Mouse (Mus musculus) forebrain, embryonic 16.5 days (tissue): ENCODE measurements at regions not wholly inside any gene's neighbourhood (a gene's known extent, or its start where the extent isn't known, plus 50 kb on each side); places are given as distances from the start of the nearest gene placed in this dataset.

ENCODE experiments used
- ATAC-seq: fragments of 200-750 bp; cut with Nextera tagmentation; 2 replicates; pipeline ENCODE4 v1.8.0; 2017; ENCODE audit warnings: mild to moderate bottlenecking, moderate library complexity
- H3K27ac ChIP-seq: fragments of 300-500 bp; sonication (generic); 2 replicates; pipeline ENCODE4 v1.5.1; 2014; ENCODE audit warnings: low read length, control low read depth
- H3K27me3 ChIP-seq: fragments of 300-500 bp; sonication (generic); replicated peaks from 2 replicates; pipeline ENCODE4 v1.6.1; 2014; ENCODE audit warnings: low read length; ENCODE audit not compliant: control insufficient read depth, insufficient read depth
- H3K36me3 ChIP-seq: fragments of 300-500 bp; sonication (generic); 2 replicates; pipeline ENCODE4 v1.6.1; 2014; ENCODE audit not compliant: control insufficient read depth, insufficient read depth
- H3K4me1 ChIP-seq: fragments of 300-500 bp; sonication (generic); replicated peaks from 2 replicates; pipeline ENCODE4 v1.6.1; 2014; ENCODE audit warnings: low read length; ENCODE audit not compliant: control insufficient read depth, insufficient read depth
- H3K4me2 ChIP-seq: fragments of 300-500 bp; sonication (generic); 2 replicates; pipeline ENCODE4 v1.6.1; 2014; ENCODE audit warnings: mild to moderate bottlenecking, low read length, control low read depth
- H3K4me3 ChIP-seq: fragments of 300-500 bp; sonication (generic); replicated peaks from 2 replicates; pipeline ENCODE4 v1.5.1; 2014; ENCODE audit warnings: mild to moderate bottlenecking, low read length, control low read depth
- H3K9ac ChIP-seq: fragments of 300-500 bp; sonication (generic); replicated peaks from 2 replicates; pipeline ENCODE4 v1.6.1; 2014; ENCODE audit warnings: low read depth, low read length, control low read depth
- H3K9me3 ChIP-seq: fragments of 300-500 bp; sonication (generic); 2 replicates; pipeline ENCODE4 v1.6.1; 2016; ENCODE audit warnings: low read length; ENCODE audit not compliant: control insufficient read depth
- WGBS: fragments of 180-500 bp; shearing (Covaris S2); extraction: QIAGEN DNeasy Blood & Tissue Kit; methylation state at CpG from one replicate; pipeline ENCODE4 v1.1.7; 2014; 5-methylcytosine and 5-hydroxymethylcytosine counted together

- Histone ChIP-seq H3K9me3 (no peaks in the 10 kb centered on the region), H3K27ac (peak overlapping the region; percentile 45; the same call in 1 of the 2 replicates), H3K27me3 (no peaks in the 10 kb centered on the region), H3K9ac (no peak overlapping the region), H3K36me3 (no peaks in the 10 kb centered on the region), H3K4me1 (peaks cover 25% of the 10 kb centered on the region), H3K4me3 (no peak overlapping the region), H3K4me2 (peak overlapping the region; percentile 2; the same call in 1 of the 2 replicates)
- WGBS = 10% methylated on average over 9 of the region's 9 CpGs
- peak; percentile 84 for ATAC-seq
These were observed 201.0 kb downstream of the Sox9 start for GRCm38 (mm10) chr11:112982802-112983591.

DNA sequence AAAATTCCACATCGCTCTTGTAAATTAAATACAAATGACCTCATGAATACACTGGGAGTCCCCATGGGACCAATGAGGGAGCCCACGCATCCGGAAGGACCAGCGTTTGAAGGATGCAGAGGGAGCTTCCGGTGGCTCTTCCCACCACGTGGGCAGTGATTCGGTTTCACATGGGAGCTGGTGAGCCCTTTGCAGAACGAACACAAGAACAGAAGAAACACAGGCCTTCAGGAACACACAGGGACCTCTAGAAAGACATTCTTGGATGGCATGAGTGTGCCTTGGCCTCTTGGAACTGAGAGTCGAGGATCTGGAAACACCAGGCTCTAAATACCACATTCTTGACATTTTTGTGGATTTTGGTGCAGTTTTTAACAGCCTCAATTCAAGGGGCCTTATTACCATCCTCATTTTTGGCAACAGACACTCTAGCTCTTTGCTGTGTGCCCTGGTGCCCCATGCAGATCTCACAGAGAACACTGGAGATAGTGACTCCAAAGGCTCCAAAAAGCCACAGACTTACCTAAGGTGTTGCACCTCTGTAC, 204.1 kb downstream of the Sox9 start:
- Histone ChIP-seq H3K9me3 (no peaks in the 10 kb centered on the region), H3K36me3 (no peaks in the 10 kb centered on the region), H3K9ac (no peak overlapping the region), H3K4me3 (no peak overlapping the region), H3K4me2 (no peak overlapping the region), H3K27me3 (no peaks in the 10 kb centered on the region), H3K4me1 (peaks cover 42% of the 10 kb centered on the region), H3K27ac (no peak overlapping the region)
- 80% methylated on average over 9 of the region's 9 CpGs for WGBS
- no peak for ATAC-seq

GRCm38 (mm10) chr11:112987782-112988181, 205.8 kb downstream of the Sox9 start:
- H3K4me1 ChIP-seq = peaks cover 45% of the 10 kb centered on the region

DNA sequence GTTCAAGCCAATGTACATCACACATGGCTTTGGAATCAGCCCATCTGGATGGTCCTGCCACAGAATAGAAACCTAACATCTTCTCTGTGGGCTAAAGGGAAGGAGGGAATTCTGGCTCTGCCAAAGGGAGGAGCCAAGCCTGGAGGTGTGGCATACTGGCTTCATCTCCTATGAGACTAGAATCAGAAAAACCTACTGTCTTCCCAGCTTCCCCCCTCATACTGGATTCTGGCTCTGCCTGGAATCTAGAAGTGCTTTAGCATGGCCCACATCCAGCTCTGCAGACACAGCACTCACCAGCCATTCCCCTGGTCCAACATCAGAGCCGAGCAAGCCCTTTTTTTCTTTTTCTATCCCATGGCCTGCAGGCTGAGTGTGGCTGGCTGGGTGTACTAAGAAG, 206.9 kb downstream of the Sox9 start:
- Histone ChIP-seq H3K9me3 (no peaks in the 10 kb centered on the region), H3K4me2 (no peak overlapping the region), H3K4me3 (no peak overlapping the region), H3K27me3 (no peaks in the 10 kb centered on the region), H3K27ac (no peak overlapping the region), H3K4me1 (peaks cover 37% of the 10 kb centered on the region), H3K36me3 (no peaks in the 10 kb centered on the region), H3K9ac (no peak overlapping the region)
- 33% methylated on average over 1 of the region's 1 CpGs for WGBS
- peak; percentile 59 for ATAC-seq

More at GRCm38 (mm10) chr11:112987782-112988181, 205.8 kb downstream of the Sox9 start:
- 84% methylated on average over 7 of the region's 7 CpGs for WGBS
- Histone ChIP-seq H3K4me3 (no peak overlapping the region), H3K27ac (no peak overlapping the region), H3K27me3 (no peaks in the 10 kb centered on the region), H3K9me3 (no peaks in the 10 kb centered on the region), H3K4me2 (no peak overlapping the region), H3K36me3 (no peaks in the 10 kb centered on the region), H3K9ac (no peak overlapping the region)
- no peak for ATAC-seq

GRCm38 (mm10) chr11:112989981-112990512, 208.0 kb downstream of the Sox9 start:
- 0 out of 2 replicates have a peak, but pooled peaks have one; percentile 30 for ATAC-seq
- H3K27ac ChIP-seq = no peak overlapping the region
- no peak overlapping the region for H3K4me2 ChIP-seq
- no peaks in the 10 kb centered on the region for H3K36me3 ChIP-seq
- H3K9ac ChIP-seq = no peak overlapping the region
- no peaks in the 10 kb centered on the region for H3K9me3 ChIP-seq
- no peak overlapping the region for H3K4me3 ChIP-seq
- H3K4me1 ChIP-seq = peaks cover 37% of the 10 kb centered on the region
- 28% methylated on average over 13 of the region's 13 CpGs for WGBS
- no peaks in the 10 kb centered on the region for H3K27me3 ChIP-seq

DNA sequence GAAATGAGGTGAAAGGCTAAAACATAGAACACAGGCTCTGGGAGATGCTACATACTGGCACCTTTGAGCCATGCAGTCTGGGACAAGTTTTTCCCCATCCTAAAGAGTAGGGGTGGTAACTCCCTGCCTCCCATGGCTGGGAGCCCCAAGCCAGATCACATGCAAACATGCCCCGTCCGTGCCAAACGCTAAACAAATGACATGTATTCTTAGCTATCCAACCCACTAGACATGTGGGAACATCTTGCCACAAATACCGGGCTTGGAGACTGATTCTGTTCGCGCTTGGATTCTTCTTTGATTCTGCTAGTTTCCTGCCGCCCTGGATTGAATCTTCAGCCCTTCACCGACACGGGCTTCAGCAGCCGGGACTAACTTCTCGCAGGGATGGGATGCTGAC, 208.7 kb downstream of the Sox9 start:
- Histone ChIP-seq H3K4me1 (peaks cover 37% of the 10 kb centered on the region), H3K36me3 (no peaks in the 10 kb centered on the region), H3K4me3 (no peak overlapping the region), H3K9ac (no peak overlapping the region), H3K27me3 (no peaks in the 10 kb centered on the region), H3K4me2 (no peak overlapping the region), H3K9me3 (no peaks in the 10 kb centered on the region), H3K27ac (no peak overlapping the region)
- ATAC-seq = no peak
- 61% methylated on average over 11 of the region's 11 CpGs for WGBS

GRCm38 (mm10) chr11:112991862-112992261, 209.8 kb downstream of the Sox9 start:
- ATAC-seq = no peak; the same call in 1 of the 2 replicates
- Histone ChIP-seq H3K4me1 (peaks cover 37% of the 10 kb centered on the region), H3K9me3 (no peaks in the 10 kb centered on the region), H3K27me3 (no peaks in the 10 kb centered on the region), H3K27ac (no peak overlapping the region), H3K4me2 (no peak overlapping the region), H3K36me3 (no peaks in the 10 kb centered on the region), H3K4me3 (no peak overlapping the region), H3K9ac (no peak overlapping the region)
- 20% methylated on average over 13 of the region's 13 CpGs for WGBS

DNA sequence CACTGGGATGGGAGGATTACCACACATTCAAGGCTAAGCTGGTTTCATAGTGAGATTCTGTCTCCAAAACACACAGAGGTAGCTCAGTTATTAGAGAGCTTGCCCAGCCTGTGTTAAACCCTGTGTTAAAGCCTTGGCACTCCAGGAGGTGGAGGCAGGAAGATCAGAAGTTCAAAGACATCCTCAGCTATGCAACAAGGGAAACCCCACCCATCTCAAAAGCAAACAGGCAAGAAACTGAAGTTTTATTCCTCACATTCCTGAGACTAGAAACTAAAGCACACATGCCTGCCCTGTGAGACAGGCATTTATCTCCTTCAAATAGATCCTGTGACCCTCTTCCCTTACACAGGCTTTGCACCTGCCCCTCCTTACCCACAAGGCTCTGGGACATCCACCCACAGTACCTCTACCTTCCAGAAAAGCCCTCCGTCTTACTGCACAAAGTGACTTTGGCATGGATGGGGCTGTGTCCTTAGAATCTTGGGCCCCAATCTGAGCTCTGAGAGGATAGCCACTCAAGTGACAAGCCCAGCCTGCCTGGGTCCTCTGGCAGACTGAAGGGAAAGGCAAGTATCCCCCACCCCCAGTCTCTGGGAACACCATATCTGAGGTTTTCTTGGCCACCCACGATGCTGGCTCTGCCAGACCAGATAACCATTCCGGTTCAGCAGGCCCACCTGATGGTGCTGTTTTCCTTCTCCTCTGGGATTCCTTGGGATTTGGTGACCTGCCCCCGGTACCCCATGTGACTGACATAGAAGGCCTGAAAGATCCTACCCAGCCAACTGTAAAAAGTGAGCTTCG, 217.0 kb downstream of the Sox9 start:
- WGBS = 48% methylated on average over 5 of the region's 5 CpGs
- H3K9ac ChIP-seq = no peak overlapping the region

GRCm38 (mm10) chr11:113001071-113001470, 219.0 kb downstream of the Sox9 start:
- no peaks in the 10 kb centered on the region for H3K27me3 ChIP-seq
- no peaks in the 10 kb centered on the region for H3K4me1 ChIP-seq
- no peak overlapping the region for H3K4me3 ChIP-seq
- no peak for ATAC-seq
- WGBS = 82% methylated on average over 6 of the region's 6 CpGs
- no peaks in the 10 kb centered on the region for H3K9me3 ChIP-seq
- H3K9ac ChIP-seq = no peak overlapping the region
- H3K27ac ChIP-seq = no peak overlapping the region
- H3K36me3 ChIP-seq = no peaks in the 10 kb centered on the region
- H3K4me2 ChIP-seq = no peak overlapping the region

More for the DNA sequence above, 217.0 kb downstream of the Sox9 start:
- Histone ChIP-seq H3K4me3 (no peak overlapping the region), H3K4me1 (no peaks in the 10 kb centered on the region), H3K27me3 (no peaks in the 10 kb centered on the region), H3K36me3 (no peaks in the 10 kb centered on the region), H3K27ac (no peak overlapping the region), H3K4me2 (no peak overlapping the region), H3K9me3 (no peaks in the 10 kb centered on the region)
- ATAC-seq = no peak
